Mouse (Mus musculus): ENCODE results near the gene Sult2a3. TPM values are rescaled to one million over a fixed set of nuclear protein-coding genes. Genes with fewer than 3 reads are reported as not detected.
"Not testable (repeated sequence)": the region's sequence is repeated elsewhere in the genome, so short reads cannot be mapped to it uniquely, and the experiment has no call there.

The Sult2a3 gene
- not detected in 2 replicates for polyA plus RNA-seq (2012; ENCODE audit: insufficient read depth, insufficient read length, missing spikeins)

DNA sequence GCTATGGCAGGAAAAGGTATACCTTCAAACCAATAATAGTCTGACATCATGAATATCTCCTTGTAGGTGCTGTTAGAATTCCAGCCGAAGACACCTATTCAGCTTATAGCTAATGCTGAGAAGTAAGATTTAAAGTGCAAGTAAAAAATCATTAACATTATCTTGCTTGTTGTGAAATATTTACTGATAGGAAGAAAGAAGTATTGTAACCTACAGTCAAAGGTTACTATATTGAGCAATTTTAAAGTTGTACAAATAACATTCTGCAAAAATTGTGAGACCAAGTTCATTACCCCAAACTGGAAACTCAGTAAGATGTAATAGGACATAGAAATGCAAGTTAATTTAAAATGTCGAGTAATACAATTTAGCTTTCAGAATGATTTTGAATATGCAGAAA, at the start of gene Sult2a3:
TSS of gene Sult2a3 (minus strand) at position 101 of the 400 bp plus-strand sequence.
- no peak for TF ChIP-seq POLR2A (IDR thresholded peaks at IDR 0.05; ENCODE audit: borderline replicate concordance, low read depth, low read length)
- TF ChIP-seq CTCF (IDR thresholded peaks at IDR 0.05; ENCODE audit: low read depth, low read length) = no peak
- Histone ChIP-seq H3K27ac (ENCODE audit: insufficient read depth, low read depth, low read length) (no peak within 1 kb of the TSS), H3K4me1 (ENCODE audit: control insufficient read depth, insufficient read depth, low read length) (no peaks in the 10 kb centered on the region), H3K4me3 (ENCODE audit: insufficient read depth, low read length) (no peak within 1 kb of the TSS)

DNA sequence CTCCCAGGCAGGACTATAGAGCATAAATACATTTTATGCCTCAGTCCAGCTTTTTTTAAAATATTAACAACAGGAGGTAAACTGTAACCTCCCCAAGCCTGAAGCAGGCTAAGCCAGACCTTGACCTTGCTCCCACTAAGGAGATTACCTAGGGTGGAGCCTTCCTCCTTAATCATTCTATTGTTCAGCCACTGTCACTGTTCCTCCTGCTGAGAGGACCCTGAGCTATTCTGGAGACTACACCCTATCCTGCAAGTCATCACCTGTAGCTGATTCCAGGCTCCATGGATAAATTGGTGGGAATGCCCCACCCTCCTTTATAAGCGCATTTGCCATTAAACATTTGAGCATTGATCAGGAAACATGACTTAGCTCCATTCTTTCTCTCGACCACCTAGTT, 2.4 kb downstream of the Sult2a3 start:
- TF ChIP-seq CTCF (IDR thresholded peaks at IDR 0.05; ENCODE audit: low read depth, low read length) (no peak), POLR2A (IDR thresholded peaks at IDR 0.05; ENCODE audit: borderline replicate concordance, low read depth, low read length) (no peak)
- no peak overlapping the region for H3K4me3 ChIP-seq (ENCODE audit: insufficient read depth, low read length)
- H3K27ac ChIP-seq (ENCODE audit: insufficient read depth, low read depth, low read length) = no peak overlapping the region
- H3K4me1 ChIP-seq (ENCODE audit: control insufficient read depth, insufficient read depth, low read length) = no peaks in the 10 kb centered on the region

DNA sequence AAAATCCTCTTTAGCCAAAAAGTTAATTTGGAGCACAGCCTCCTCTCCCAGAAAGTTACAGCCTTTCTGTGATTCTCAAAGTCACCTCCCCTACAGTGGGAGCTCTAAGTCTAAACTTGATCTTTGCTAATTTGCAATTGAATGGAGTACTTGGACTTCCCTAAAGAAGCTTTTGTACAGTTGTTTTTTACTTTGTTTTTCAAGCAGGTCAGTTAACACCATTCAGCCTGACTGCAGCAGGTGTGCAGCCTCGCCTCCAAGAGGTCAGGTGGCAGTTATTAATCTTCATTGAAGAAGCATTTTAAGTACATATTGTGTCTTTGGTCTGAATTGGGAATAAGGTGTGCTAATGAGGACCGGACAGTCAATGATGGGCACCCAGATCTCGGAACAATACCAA, 3.0 kb downstream of the Sult2a3 start:
- not testable (repeated sequence) for H3K4me1 ChIP-seq (ENCODE audit: control insufficient read depth, insufficient read depth, low read length); H3K4me3 ChIP-seq (ENCODE audit: insufficient read depth, low read length); H3K27ac ChIP-seq (ENCODE audit: insufficient read depth, low read depth, low read length)

DNA sequence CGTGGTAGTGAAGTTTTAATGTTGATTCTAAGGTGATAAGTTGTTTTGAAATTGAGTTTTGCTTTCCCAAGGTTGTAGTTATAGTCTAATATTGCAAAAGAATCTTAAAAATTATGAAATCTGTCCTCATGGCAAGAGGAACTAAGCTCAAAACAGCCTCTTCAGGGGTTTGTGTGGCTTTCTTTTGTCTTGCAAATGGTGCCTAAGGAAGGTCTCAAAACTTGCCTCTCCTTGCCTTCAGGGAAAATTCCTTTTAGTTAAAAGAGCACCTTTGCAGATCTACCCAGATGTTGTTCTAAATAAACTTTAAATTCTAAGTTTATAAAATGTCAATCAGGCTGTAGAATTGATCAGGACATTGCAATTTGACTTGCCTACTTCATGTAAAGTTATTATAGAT, 6.1 kb downstream of the Sult2a3 start:
- TF ChIP-seq POLR2A (IDR thresholded peaks at IDR 0.05; ENCODE audit: borderline replicate concordance, low read depth, low read length) (no peak), CTCF (IDR thresholded peaks at IDR 0.05; ENCODE audit: low read depth, low read length) (no peak)
- Histone ChIP-seq H3K27ac (ENCODE audit: insufficient read depth, low read depth, low read length) (no peak overlapping the region), H3K4me1 (ENCODE audit: control insufficient read depth, insufficient read depth, low read length) (no peaks in the 10 kb centered on the region), H3K4me3 (ENCODE audit: insufficient read depth, low read length) (no peak overlapping the region)

DNA sequence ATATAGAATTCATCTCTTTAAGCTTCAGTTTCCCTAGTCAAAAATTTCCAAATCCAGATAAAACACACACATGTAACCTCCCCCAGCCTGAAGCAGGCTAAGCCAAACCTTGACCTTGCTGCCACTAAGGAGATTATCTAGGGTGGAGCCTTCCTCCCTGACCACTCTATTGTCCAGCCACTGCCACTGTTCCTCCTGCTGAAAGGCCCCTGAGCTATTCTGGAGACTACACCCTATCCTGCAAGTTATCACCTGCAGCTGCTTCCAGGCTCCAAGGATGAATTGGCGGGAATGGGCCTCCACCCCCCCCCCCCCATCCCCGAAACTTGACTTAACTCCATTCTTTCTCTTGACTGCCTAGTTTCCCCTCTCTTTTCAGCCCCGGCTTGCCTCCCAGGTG, 8.4 kb downstream of the Sult2a3 start:
- H3K4me1 ChIP-seq (ENCODE audit: control insufficient read depth, insufficient read depth, low read length); H3K27ac ChIP-seq (ENCODE audit: insufficient read depth, low read depth, low read length); H3K4me3 ChIP-seq (ENCODE audit: insufficient read depth, low read length): not testable (repeated sequence)

DNA sequence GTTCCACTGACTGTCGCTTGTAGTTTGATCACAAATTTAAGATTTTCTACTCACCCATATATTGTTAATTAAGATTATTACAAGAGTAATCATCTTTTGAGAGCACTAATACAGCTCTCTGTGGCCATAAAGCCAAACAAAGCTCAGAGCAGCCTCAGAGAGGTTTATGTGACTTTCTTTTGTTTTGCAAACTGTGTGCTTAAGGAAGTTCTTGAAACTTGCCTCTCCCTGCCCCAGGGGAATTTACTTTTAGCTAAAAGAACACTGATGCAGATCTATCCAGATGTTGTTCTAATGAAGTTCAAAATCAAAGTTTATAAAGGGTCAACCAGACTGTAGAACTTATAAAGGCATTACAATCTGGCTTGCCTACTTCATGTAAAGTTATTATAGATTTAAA, 75.0 kb downstream of the Sult2a3 start:
- not testable (repeated sequence) for H3K4me3 ChIP-seq (ENCODE audit: insufficient read depth, low read length); H3K27ac ChIP-seq (ENCODE audit: insufficient read depth, low read depth, low read length); H3K4me1 ChIP-seq (ENCODE audit: control insufficient read depth, insufficient read depth, low read length)

DNA sequence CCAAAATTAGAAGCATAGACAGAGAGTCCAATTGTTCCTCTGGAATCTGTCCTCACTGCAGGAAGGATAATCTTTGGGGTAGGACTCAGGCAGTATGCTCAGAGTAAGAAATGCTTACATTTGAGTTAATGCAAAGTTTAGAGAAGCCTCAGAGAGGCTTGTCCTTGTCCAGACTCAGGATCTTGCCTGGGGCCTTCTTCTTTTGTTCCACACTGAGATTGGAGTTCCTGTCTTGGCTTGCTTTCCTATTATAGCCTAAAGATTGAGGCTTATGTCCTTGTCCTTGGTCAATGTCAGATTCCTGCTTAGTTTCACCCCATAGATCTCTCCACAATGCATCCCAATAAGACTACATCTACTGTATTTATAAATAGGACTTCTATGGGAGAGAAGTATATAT, 92.0 kb downstream of the Sult2a3 start:
- not testable (repeated sequence) for H3K4me1 ChIP-seq (ENCODE audit: control insufficient read depth, insufficient read depth, low read length); H3K4me3 ChIP-seq (ENCODE audit: insufficient read depth, low read length)

More for the DNA sequence above, 92.0 kb downstream of the Sult2a3 start:
- H3K27ac ChIP-seq (ENCODE audit: insufficient read depth, low read depth, low read length) = not testable (repeated sequence)

Other genes starting within 250 kb of the Sult2a3 start
- not detected in 2 replicates for gene Sult2a4, start 133.4 kb downstream of the Sult2a3 start, polyA plus RNA-seq (2012; ENCODE audit: insufficient read depth, insufficient read length, missing spikeins)
- gene Sult2a6, start 131.8 kb upstream of the Sult2a3 start, polyA plus RNA-seq (2012; ENCODE audit: insufficient read depth, insufficient read length, missing spikeins) = not detected in 2 replicates
- not detected in 2 replicates for gene Obox8, start 210.5 kb upstream of the Sult2a3 start, polyA plus RNA-seq (2012; ENCODE audit: insufficient read depth, insufficient read length, missing spikeins)